Mouse (Mus musculus) megakaryocyte progenitor cell, adult 5-6 weeks (primary cell): ENCODE measurements around the gene Ss18l1. TPM values are rescaled to one million over a fixed set of nuclear protein-coding genes. Genes with fewer than 3 reads are reported as not detected.
A peak's percentile ranks its signal among the peaks of the same experiment; 100 is the strongest.

Experiments used
- ATAC-seq: replicated peaks from 2 replicates; pipeline ENCODE4 v1.8.0; 2016; ENCODE audit warnings: mild to moderate bottlenecking, moderate TSS enrichment, inconsistent platforms; ENCODE audit not compliant: poor library complexity
- total RNA-seq, 2 experiments: library from RNA; stranded (forward) in 1 of 2; stranded (reverse) in 1 of 2; fragments of 157-497, 149-512 nt in 1 of 2; fragments of 200-1000 nt in 1 of 2; gene quantifications; 2 replicates each; pipeline versions ENCODE4 v1.2.3 to v1.2.4; 2015 to 2017

Ss18l1 gene
- total RNA-seq, 2 experiments from 2014 or later = 1.1 to 2.5 TPM

- no peak for ATAC-seq
These were observed 75.3 kb downstream of the Ss18l1 start for GRCm38 (mm10) chr2:180117485-180118194.

GRCm38 (mm10) chr2:180118661-180119438 lies 76.5 kb downstream of the Ss18l1 start, which contains the start of gene Osbpl2:
Gene Osbpl2, plus strand, starts transcription at chr2:180119306.
- peak; percentile 85 for ATAC-seq

Other genes with a start within 250 kb of the Ss18l1 start
- 21.7 and 24.4 TPM in 2 replicates for gene Taf4, start 65.9 kb upstream of the Ss18l1 start, total RNA-seq (2015)
- 15.1 and 18.0 TPM in 2 replicates for gene Taf4, start 65.9 kb upstream of the Ss18l1 start, total RNA-seq (2017)
- gene Lsm14b, start 17.5 kb upstream of the Ss18l1 start, total RNA-seq (2015) = 8.3 and 9.7 TPM in 2 replicates
- 23.5 and 23.9 TPM in 2 replicates for gene Lsm14b, start 17.5 kb upstream of the Ss18l1 start, total RNA-seq (2017)
- gene Psma7, start 76 bp upstream of the Ss18l1 start, total RNA-seq (2015) = 355 and 392 TPM in 2 replicates
- 426 and 445 TPM in 2 replicates for gene Psma7, start 76 bp upstream of the Ss18l1 start, total RNA-seq (2017)
- gene Mtg2, start 28.1 kb downstream of the Ss18l1 start, total RNA-seq (2015) = 6.4 and 9.3 TPM in 2 replicates
- gene Mtg2, start 28.1 kb downstream of the Ss18l1 start, total RNA-seq (2017) = 12.2 and 14.0 TPM in 2 replicates
- gene Hrh3, start 62.0 kb downstream of the Ss18l1 start, total RNA-seq (2015) = not detected in 2 replicates
- gene Hrh3, start 62.0 kb downstream of the Ss18l1 start, total RNA-seq (2017) = not detected in 2 replicates
- 20.0 and 22.2 TPM in 2 replicates for gene Osbpl2, start 76.8 kb downstream of the Ss18l1 start, total RNA-seq (2015)
- gene Osbpl2, start 76.8 kb downstream of the Ss18l1 start, total RNA-seq (2017) = 35.8 and 40.8 TPM in 2 replicates
- gene Adrm1, start 129.0 kb downstream of the Ss18l1 start, total RNA-seq (2015) = 67.6 and 85.2 TPM in 2 replicates
- gene Adrm1, start 129.0 kb downstream of the Ss18l1 start, total RNA-seq (2017) = 52.9 and 84.5 TPM in 2 replicates
- gene Lama5, start 183.3 kb downstream of the Ss18l1 start, total RNA-seq (2015) = 0.07 and 2.1 TPM in 2 replicates
- 0.03 and 0.08 TPM in 2 replicates for gene Lama5, start 183.3 kb downstream of the Ss18l1 start, total RNA-seq (2017)
- gene Rps21, start 214.9 kb downstream of the Ss18l1 start, total RNA-seq (2015) = 1,700 and 1,787 TPM in 2 replicates
- 2,626 and 3,717 TPM in 2 replicates for gene Rps21, start 214.9 kb downstream of the Ss18l1 start, total RNA-seq (2017)
- 12.6 and 15.1 TPM in 2 replicates for gene Cables2, start 231.0 kb downstream of the Ss18l1 start, total RNA-seq (2015)
- gene Cables2, start 231.0 kb downstream of the Ss18l1 start, total RNA-seq (2017) = 9.9 and 12.7 TPM in 2 replicates
- not detected in 2 replicates for gene Rbbp8nl, start 247.4 kb downstream of the Ss18l1 start, total RNA-seq (2015)
- not detected in 2 replicates for gene Rbbp8nl, start 247.4 kb downstream of the Ss18l1 start, total RNA-seq (2017)